Mouse (Mus musculus): ENCODE data around the gene Arhgef12. TPM values are rescaled to one million over a fixed set of nuclear protein-coding genes. Genes with fewer than 3 reads are reported as not detected.

Arhgef12 gene
- total and polyA plus RNA-seq, 3 experiments: 5.9 to 76.3 (median 53.3) TPM

DNA sequence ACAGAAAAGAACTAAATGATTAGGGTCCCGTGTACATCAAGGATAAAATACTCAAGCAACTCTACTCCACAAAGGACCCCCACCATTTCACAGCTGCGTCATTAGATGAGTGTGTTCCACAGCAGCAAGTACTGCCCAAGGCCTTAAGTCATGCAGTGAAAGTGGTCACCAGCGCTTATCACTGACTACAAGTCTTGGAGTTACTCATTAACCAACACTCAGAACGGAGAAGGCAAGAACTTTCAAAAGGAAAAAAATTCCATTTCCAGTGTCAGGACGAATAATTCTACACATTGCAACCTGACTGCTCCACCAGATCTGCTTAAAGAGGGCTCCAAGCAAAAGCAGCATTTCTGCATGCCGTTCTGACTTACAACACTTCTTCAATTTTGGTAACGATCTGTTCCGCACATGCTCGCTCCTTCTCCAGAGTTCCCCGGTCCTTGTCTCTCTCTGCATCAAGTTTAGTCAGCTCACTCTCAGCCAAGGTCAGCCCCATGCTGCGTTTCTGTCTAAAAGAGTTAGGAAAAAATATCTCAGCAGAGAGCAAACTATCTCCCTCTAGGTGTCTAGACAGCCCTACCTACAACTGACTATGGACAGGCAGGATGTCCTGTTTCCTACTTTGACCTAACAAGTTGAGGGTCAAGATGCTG is 106.3 kb downstream of the Arhgef12 start:
- DNase-seq (ENCODE audit: low spot score) (no peak), ATAC-seq (ENCODE audit: extremely low read depth, insufficient number of reproducible peaks, low FRiP score, poor library complexity, severe bottlenecking) (no peak)
- H3K9me3 ChIP-seq (replicated peaks): no peaks in the 10 kb centered on the region
- no peak for TF ChIP-seq CTCF (IDR thresholded peaks at IDR 0.05; ENCODE audit: low read depth, low read length)
- TF ChIP-seq POLR2AphosphoS5 (IDR thresholded peaks at IDR 0.05; ENCODE audit: insufficient replicate concordance, low read depth, low read length): no peak
- TF ChIP-seq TAL1 (conservative IDR thresholded peaks at IDR 0.05; ENCODE audit: low read depth, low read length): no peak
- no peak for TF ChIP-seq GATA2 (IDR thresholded peaks at IDR 0.05; ENCODE audit: borderline replicate concordance, low read depth, low read length)
- TF ChIP-seq GATA1 (IDR thresholded peaks at IDR 0.05; ENCODE audit: borderline replicate concordance, low read length): no peak
- no peaks in the 10 kb centered on the region for H3K4me1 ChIP-seq (ENCODE audit: insufficient read depth, low read depth, low read length)
- no peak overlapping the region for H3K4me3 ChIP-seq (ENCODE audit: low read depth, low read length)
- H3K36me3 ChIP-seq (replicated peaks): peaks cover 91% of the 10 kb centered on the region
- no peaks in the 10 kb centered on the region for H3K27me3 ChIP-seq (ENCODE audit: insufficient read depth, low read length)

- DNase-seq (ENCODE audit: low spot score): no peak
- H3K36me3 ChIP-seq (replicated peaks): peaks cover 92% of the 10 kb centered on the region
- no peak overlapping the region for H3K4me3 ChIP-seq (ENCODE audit: low read depth, low read length)
- no peaks in the 10 kb centered on the region for H3K4me1 ChIP-seq (ENCODE audit: insufficient read depth, low read depth, low read length)
- no peaks in the 10 kb centered on the region for H3K9me3 ChIP-seq (replicated peaks)
- no peak for ATAC-seq (ENCODE audit: extremely low read depth, insufficient number of reproducible peaks, low FRiP score, poor library complexity, severe bottlenecking)
- H3K27me3 ChIP-seq (ENCODE audit: insufficient read depth, low read length): no peaks in the 10 kb centered on the region
- TF ChIP-seq CTCF (IDR thresholded peaks at IDR 0.05; ENCODE audit: low read depth, low read length): no peak
- TF ChIP-seq POLR2AphosphoS5 (IDR thresholded peaks at IDR 0.05; ENCODE audit: insufficient replicate concordance, low read depth, low read length): no peak
- no peak for TF ChIP-seq GATA2 (IDR thresholded peaks at IDR 0.05; ENCODE audit: borderline replicate concordance, low read depth, low read length)
- TF ChIP-seq TAL1 (conservative IDR thresholded peaks at IDR 0.05; ENCODE audit: low read depth, low read length): no peak
- TF ChIP-seq GATA1 (IDR thresholded peaks at IDR 0.05; ENCODE audit: borderline replicate concordance, low read length): no peak
Observed at GRCm38 (mm10) chr9:43000070-43000469, 107.0 kb downstream of the Arhgef12 start.

DNA sequence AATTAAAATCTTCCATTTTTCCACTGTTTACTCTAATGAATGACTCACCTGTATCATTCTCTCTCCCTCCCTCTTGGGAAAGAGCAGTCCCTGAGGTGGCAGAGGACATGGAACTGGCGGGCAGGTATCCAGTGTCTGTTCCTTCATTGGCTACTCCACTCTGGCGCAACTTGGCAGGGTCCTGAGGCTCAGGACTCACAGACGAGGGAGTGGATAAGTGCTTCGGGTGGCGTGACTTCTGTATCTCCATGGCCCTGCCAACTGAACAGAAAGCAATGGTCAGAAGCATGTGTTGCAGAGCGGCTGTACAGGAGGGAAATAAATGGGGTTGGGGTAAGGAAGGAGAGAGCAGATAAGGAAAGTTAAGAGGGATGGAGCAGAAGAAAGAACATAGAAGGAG is 109.5 kb downstream of the Arhgef12 start:
- no peaks in the 10 kb centered on the region for H3K4me1 ChIP-seq (ENCODE audit: insufficient read depth, low read depth, low read length)
- peaks cover 92% of the 10 kb centered on the region for H3K36me3 ChIP-seq (replicated peaks)
- H3K4me3 ChIP-seq (ENCODE audit: low read depth, low read length): no peak overlapping the region
- no peaks in the 10 kb centered on the region for H3K27me3 ChIP-seq (ENCODE audit: insufficient read depth, low read length)
- H3K9me3 ChIP-seq (replicated peaks): no peaks in the 10 kb centered on the region
- no peak for DNase-seq (ENCODE audit: low spot score)
- no peak for ATAC-seq (ENCODE audit: extremely low read depth, insufficient number of reproducible peaks, low FRiP score, poor library complexity, severe bottlenecking)
- no peak for TF ChIP-seq GATA2 (IDR thresholded peaks at IDR 0.05; ENCODE audit: borderline replicate concordance, low read depth, low read length)
- TF ChIP-seq TAL1 (conservative IDR thresholded peaks at IDR 0.05; ENCODE audit: low read depth, low read length): no peak
- TF ChIP-seq GATA1 (IDR thresholded peaks at IDR 0.05; ENCODE audit: borderline replicate concordance, low read length): no peak
- TF ChIP-seq POLR2AphosphoS5 (IDR thresholded peaks at IDR 0.05; ENCODE audit: insufficient replicate concordance, low read depth, low read length): no peak
- no peak for TF ChIP-seq CTCF (IDR thresholded peaks at IDR 0.05; ENCODE audit: low read depth, low read length)

- TF ChIP-seq POLR2AphosphoS5 (IDR thresholded peaks at IDR 0.05; ENCODE audit: insufficient replicate concordance, low read depth, low read length) (no peak), GATA1 (IDR thresholded peaks at IDR 0.05; ENCODE audit: borderline replicate concordance, low read length) (no peak), TAL1 (conservative IDR thresholded peaks at IDR 0.05; ENCODE audit: low read depth, low read length) (no peak), GATA2 (IDR thresholded peaks at IDR 0.05; ENCODE audit: borderline replicate concordance, low read depth, low read length) (no peak), CTCF (IDR thresholded peaks at IDR 0.05; ENCODE audit: low read depth, low read length) (no peak)
- DNase-seq (ENCODE audit: low spot score) (no peak), ATAC-seq (ENCODE audit: extremely low read depth, insufficient number of reproducible peaks, low FRiP score, poor library complexity, severe bottlenecking) (no peak)
- no peak overlapping the region for H3K4me3 ChIP-seq (ENCODE audit: low read depth, low read length)
- no peaks in the 10 kb centered on the region for H3K27me3 ChIP-seq (ENCODE audit: insufficient read depth, low read length)
- H3K36me3 ChIP-seq (replicated peaks): peaks cover 88% of the 10 kb centered on the region
- no peaks in the 10 kb centered on the region for H3K4me1 ChIP-seq (ENCODE audit: insufficient read depth, low read depth, low read length)
- H3K9me3 ChIP-seq (replicated peaks): no peaks in the 10 kb centered on the region
Observed at GRCm38 (mm10) chr9:42995298-42995697, 111.7 kb downstream of the Arhgef12 start.

- Histone ChIP-seq H3K36me3 (replicated peaks) (peaks cover 89% of the 10 kb centered on the region), H3K4me1 (ENCODE audit: insufficient read depth, low read depth, low read length) (no peaks in the 10 kb centered on the region), H3K4me3 (ENCODE audit: low read depth, low read length) (no peak overlapping the region), H3K9me3 (replicated peaks) (no peaks in the 10 kb centered on the region), H3K27me3 (ENCODE audit: insufficient read depth, low read length) (no peaks in the 10 kb centered on the region)
- ATAC-seq (ENCODE audit: extremely low read depth, insufficient number of reproducible peaks, low FRiP score, poor library complexity, severe bottlenecking): no peak
- TF ChIP-seq POLR2AphosphoS5 (IDR thresholded peaks at IDR 0.05; ENCODE audit: insufficient replicate concordance, low read depth, low read length): no peak
- no peak for TF ChIP-seq TAL1 (conservative IDR thresholded peaks at IDR 0.05; ENCODE audit: low read depth, low read length)
- no peak for DNase-seq (ENCODE audit: low spot score)
Observed at GRCm38 (mm10) chr9:42994708-42995107, 112.3 kb downstream of the Arhgef12 start.

GRCm38 (mm10) chr9:42993659-42994058 is 113.4 kb downstream of the Arhgef12 start:
- Histone ChIP-seq H3K4me1 (ENCODE audit: insufficient read depth, low read depth, low read length) (no peaks in the 10 kb centered on the region), H3K36me3 (replicated peaks) (peaks cover 86% of the 10 kb centered on the region), H3K4me3 (ENCODE audit: low read depth, low read length) (no peak overlapping the region), H3K27me3 (ENCODE audit: insufficient read depth, low read length) (no peaks in the 10 kb centered on the region), H3K9me3 (replicated peaks) (no peaks in the 10 kb centered on the region)
- no peak for DNase-seq (ENCODE audit: low spot score)
- no peak for ATAC-seq (ENCODE audit: extremely low read depth, insufficient number of reproducible peaks, low FRiP score, poor library complexity, severe bottlenecking)
- TF ChIP-seq GATA1 (IDR thresholded peaks at IDR 0.05; ENCODE audit: borderline replicate concordance, low read length): no peak
- no peak for TF ChIP-seq CTCF (IDR thresholded peaks at IDR 0.05; ENCODE audit: low read depth, low read length)
- TF ChIP-seq GATA2 (IDR thresholded peaks at IDR 0.05; ENCODE audit: borderline replicate concordance, low read depth, low read length): no peak
- TF ChIP-seq TAL1 (conservative IDR thresholded peaks at IDR 0.05; ENCODE audit: low read depth, low read length): no peak
- TF ChIP-seq POLR2AphosphoS5 (IDR thresholded peaks at IDR 0.05; ENCODE audit: insufficient replicate concordance, low read depth, low read length): no peak

Data from G1E (cell line).